Mouse (Mus musculus): Measurements from ENCODE around the gene Mfsd14a.

Mfsd14a gene

DNA sequence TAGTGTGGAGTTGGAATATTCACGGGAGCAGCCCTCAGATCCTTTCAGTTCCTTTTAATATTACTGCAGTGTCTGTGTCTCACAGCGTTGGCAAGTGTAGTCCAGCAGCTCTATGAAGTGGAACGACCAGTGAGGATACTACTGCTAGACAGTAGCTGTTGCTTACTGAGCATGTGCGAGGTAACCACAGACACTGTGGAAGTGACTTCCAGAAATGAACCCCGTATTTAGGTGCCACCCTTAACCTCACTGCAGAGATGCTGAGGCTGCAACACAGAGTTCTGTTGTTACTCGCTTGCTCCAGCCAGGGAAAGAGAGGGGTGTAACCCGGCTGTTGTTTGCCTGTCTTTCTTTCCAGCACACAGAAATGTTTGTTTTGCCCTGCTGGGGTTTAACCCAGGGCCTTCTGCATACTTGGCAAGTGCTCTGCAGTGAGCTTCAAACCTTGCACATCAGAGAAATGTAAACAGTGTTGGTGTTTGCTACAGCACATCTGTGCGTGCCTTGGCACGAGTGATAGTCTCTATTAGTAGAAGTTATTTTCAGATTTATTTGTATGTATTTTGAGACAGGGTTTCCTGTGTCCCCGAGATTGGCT, 48.1 kb downstream of the Mfsd14a start, which contains the start of gene Trmt13:
Gene Trmt13, minus strand, starts transcription at position 293 of the 598 bp plus-strand sequence.
- intact Hi-C loops (cut with DNase I): no loop called here

DNA sequence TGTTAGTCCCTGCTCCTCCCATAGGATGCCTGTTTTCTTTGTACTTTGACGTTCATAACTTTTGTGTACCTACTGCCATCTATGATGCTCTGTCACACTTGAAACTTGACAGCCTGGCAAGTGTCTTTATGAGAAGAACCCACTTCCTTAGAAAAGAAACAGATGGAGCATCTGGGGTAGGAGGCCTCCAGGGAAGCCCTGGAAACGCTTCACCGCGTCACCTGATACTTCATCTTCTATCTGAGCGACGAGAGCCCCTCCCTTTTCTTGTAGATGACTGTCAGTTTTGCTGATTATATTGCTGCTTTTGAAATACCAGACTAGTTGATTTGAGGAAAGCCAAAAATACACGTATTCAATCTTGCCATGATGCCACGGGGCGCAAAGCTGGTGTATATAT, 57.9 kb downstream of the Mfsd14a start:
- intact Hi-C loops (cut with DNase I): no loop called here

DNA sequence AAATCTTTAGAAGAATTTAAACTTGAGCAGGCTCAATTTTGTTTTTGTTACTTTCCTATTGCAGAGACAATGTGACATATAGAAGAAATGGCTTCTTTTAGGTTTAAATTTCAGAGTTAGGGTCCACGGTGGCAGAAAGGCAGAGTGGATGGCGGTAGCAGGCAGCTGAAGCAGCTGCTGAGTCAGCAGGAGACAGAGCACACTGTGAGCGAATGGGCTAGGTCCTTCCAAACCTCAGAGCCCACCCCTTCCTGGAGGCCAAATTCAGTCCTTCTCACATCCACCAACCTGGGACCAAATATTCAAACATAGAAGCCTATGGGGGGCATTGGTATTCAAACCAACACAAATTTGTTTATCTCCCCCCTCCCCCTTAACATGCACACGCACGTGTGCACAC, 60.7 kb downstream of the Mfsd14a start:
- intact Hi-C loops (cut with DNase I): no loop called here

DNA sequence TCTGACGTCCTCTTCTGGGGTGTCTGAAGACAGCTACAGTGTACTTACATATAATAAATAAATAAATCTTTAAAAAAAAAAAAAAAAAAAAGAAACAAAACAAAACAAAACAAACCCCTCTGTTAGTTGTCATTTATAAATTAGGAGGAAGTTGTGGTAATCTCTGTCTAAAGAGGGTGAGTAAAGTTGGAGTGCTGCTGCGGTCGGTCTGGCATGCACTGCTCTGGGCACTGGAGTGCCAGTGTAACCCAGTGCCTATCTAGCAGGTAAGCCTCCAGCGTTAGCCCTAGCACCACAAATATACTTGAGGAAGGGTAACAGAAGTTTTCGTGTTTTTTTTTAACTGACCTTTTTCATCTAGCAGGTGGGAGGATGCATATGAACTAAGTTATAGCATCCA, 61.5 kb downstream of the Mfsd14a start:
- intact Hi-C loops (cut with DNase I): no loop called here

DNA sequence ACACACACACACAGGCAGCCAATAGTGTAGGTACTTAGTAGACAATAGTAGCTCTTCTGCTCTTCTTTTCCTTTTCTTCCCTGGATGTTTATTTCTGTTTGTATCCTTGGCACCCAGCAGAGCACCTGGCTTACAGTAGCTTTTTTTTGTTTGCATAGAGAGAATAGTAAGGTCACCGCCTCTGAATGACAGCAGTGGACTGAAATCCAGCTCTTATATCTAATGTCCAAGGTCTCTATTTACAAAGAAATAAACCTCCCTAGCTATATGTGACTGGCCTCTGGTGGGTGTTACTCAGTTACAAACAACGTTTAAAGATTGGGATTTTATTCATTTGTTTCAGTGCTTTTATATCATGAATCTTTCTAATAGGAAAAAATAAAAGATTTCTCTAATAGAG, 62.8 kb downstream of the Mfsd14a start:
- intact Hi-C loops (cut with DNase I): loop anchor here (5.0 kb wide), 3 partner anchors 38 to 153 kb away; partner anchors contain the start of gene Mfsd14a

DNA sequence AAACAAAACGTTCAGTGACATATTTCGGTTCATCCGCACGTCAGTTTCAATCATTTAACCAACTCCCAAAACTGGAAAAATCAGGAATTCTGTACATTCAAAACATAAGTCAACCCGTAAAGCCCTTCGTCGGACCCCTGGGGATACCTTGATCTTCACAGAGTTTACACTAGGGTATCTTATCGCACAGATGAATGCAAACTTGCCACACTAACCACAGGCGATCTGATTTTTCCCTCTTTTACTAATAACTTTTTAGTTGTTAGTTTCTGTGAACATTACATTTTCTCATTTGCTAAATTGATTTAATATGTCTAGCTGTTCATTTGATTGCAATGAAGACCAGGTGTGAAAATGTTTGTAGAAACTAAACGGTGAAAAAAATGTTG, 66.9 kb downstream of the Mfsd14a start:
- intact Hi-C loops (cut with DNase I): loop anchor here (5.0 kb wide), 3 partner anchors 42 to 157 kb away; partner anchors contain the start of gene Mfsd14a

DNA sequence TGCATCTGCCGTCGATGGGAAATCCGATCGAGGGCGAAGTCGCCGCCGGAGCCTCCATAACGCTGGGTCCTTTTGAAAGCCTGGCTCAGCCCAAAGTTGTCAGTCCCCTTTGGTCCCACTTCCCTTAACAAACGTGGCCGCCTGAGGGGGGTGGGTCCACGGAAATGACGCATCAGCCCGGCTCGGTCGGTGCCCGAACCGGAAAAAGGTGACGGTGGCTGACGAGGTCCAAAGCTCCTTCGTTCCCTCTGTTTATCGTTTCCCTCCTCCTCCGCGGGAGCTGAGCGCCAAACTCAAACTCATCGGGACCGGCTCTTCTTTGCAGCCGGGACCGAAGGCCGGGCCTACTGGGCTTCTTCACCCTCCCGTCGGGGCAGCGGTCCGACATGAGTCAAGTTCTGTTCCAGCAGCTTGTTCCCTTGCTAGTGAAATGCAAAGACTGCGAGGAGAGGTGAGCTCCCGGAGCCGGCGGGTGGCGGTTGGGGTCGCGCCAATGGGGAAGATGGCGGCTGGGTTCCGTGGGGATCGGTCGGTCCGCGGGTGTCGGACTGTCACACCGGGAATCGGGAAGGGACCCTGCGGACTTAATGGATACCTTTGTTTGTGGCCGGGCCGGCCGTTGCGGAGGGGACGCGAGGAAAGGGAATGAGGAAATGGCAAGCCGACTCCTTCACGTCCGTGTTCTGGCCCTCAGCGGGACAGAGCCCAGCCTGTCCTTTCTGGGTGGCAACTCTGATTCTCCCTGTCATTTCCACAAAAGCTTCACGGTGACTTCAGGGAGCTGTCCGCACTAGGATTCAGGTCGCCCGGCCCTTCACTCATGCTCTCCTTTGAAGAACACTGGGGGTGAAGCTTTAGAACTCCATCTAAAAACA, 67.5 kb downstream of the Mfsd14a start, which contains the start of gene Sass6:
Gene Sass6, plus strand, starts transcription at position 255 of the 875 bp plus-strand sequence.
- intact Hi-C loops (cut with DNase I): loop anchor here (5.0 kb wide), 3 partner anchors 42 to 157 kb away; partner anchors contain the start of gene Mfsd14a

DNA sequence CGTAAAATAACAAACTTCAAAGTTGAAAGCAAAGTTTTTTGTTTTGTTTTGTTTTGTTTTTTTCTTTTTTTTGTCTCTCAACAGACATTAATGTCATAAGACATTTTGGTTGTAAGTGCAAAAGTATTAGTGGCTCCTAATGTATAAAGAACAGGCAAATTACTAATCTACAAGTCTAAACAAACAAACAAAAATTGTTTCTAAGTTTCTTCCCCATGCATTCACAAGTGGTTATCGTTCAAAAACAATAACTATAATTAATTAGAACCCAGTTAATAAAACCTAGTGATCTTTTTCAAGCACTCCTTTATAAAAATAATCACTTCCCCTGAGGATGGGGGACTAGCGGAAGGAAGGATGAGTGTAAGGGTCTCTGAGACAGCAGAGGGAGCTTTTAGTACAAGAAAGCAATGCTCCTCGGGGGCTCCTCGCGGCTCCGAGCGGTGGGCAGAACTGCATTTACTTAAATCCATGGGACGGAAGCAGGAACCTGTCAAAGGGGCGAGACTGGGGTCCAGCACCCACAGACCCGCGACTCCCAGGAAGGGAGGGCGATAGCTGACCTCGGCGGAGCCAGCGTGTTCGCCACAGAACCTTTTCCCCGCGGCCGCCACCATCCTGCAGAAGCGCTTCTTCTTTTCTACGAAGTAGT, 68.3 kb downstream of the Mfsd14a start:
- intact Hi-C loops (cut with DNase I): no loop called here

DNA sequence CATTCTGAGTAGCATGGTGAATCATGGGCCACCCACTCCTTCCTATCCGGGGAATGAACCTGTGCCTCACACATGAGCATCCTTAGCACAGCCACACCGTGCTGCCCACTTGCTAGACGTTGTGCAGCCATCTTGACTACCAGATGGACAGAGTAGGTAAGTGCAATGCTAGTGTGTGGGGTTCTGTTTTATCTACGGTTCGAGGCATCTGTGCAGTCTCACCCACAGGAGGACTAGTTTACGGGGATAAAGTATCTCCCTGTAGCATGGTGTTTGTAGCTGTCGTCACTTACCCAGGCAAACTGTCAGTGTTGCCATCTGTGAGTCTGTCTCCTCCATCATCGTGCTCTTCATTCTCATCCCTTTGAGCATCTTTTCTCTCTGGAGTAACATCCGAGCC, 80.3 kb downstream of the Mfsd14a start:
- intact Hi-C loops (cut with DNase I): no loop called here

Measured in adrenal gland (tissue).